Mouse (Mus musculus) intestine, embryonic 16.5 days (tissue): Measurements from ENCODE around the gene Mroh9. TPM values are rescaled to one million over a fixed set of nuclear protein-coding genes. Genes with fewer than 3 reads are reported as not detected.

Experiments
- ATAC-seq: fragments of 200-750 bp; cut with Nextera tagmentation; 2 replicates; pipeline ENCODE4 v1.8.0; 2017; ENCODE audit warnings: moderate TSS enrichment, moderate library complexity
- H3K27ac ChIP-seq: fragments of 300-500 bp; sonication (generic); 2 replicates; pipeline ENCODE4 v1.5.1; 2014; ENCODE audit warnings: mild to moderate bottlenecking, low read length
- H3K27me3 ChIP-seq: fragments of 300-500 bp; sonication (generic); replicated peaks from 2 replicates; pipeline ENCODE4 v1.6.1; 2014; ENCODE audit warnings: low read length, control low read depth, mixed read lengths; ENCODE audit not compliant: control insufficient read depth, insufficient read depth
- H3K36me3 ChIP-seq: fragments of 300-500 bp; sonication (generic); 2 replicates; pipeline ENCODE4 v1.6.1; 2014; ENCODE audit warnings: low read length, control low read depth; ENCODE audit not compliant: control insufficient read depth, insufficient read depth
- H3K4me1 ChIP-seq: fragments of 300-500 bp; sonication (generic); 2 replicates; pipeline ENCODE4 v1.6.1; 2014; ENCODE audit warnings: low read length, control low read depth, mixed read lengths; ENCODE audit not compliant: control insufficient read depth, insufficient read depth
- H3K4me2 ChIP-seq: fragments of 300-500 bp; sonication (generic); 2 replicates; pipeline ENCODE4 v1.6.1; 2014; ENCODE audit warnings: low read depth, low read length, control low read depth
- H3K4me3 ChIP-seq: fragments of 300-500 bp; sonication (generic); 2 replicates; pipeline ENCODE4 v1.5.1; 2014; ENCODE audit warnings: mild to moderate bottlenecking, low read length
- H3K9ac ChIP-seq: fragments of 300-500 bp; sonication (generic); 2 replicates; pipeline ENCODE4 v1.6.1; 2014; ENCODE audit warnings: low read depth, low read length
- H3K9me3 ChIP-seq: fragments of 300-500 bp; sonication (generic); 2 replicates; pipeline ENCODE4 v1.6.1; 2016; ENCODE audit warnings: low read length, control low read depth; ENCODE audit not compliant: control insufficient read depth
- WGBS: fragments of 180-500 bp; shearing (Covaris S2); extraction: QIAGEN DNeasy Blood & Tissue Kit; methylation state at CpG from one replicate; pipeline ENCODE4 v1.1.7; 2014; 5-methylcytosine and 5-hydroxymethylcytosine counted together
- polyA plus RNA-seq: library from polyadenylated mRNA; unstranded; fragments of >200 nt; fragmentation: Nextera tagmentation; extraction: Ambion mirVana; gene quantifications from 2 replicates; pipeline ENCODE4 v1.2.1, GENCODE M21; 2015

Gene Mroh9
- polyA plus RNA-seq, result not detected in 2 replicates

DNA sequence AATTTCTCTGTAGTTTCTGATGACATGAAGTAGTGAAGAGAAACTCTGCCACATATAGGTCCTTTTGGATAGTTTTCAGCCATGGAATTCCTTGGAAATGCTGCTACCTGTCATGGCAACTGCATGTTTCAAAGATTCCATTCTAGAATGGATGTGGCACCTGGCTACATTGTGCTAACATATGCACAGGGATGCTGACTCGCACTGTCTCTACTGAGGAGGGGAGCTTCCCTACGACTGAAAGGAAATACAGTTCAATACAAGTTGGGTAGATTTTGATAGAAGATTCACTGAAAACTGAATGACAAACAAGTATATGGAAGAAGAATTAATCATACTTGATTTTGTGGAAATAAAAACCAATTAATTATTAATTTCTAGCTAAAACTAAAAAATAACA is at the start of gene Mroh9:
TSS of gene Mroh9 (minus strand) at position 101 of the 400 bp plus-strand sequence.
- WGBS, result 91% methylated on average over 2 of the region's 2 CpGs
- no peaks in the 10 kb centered on the region for H3K9me3 ChIP-seq
- H3K27ac ChIP-seq, result no peak within 1 kb of the TSS
- H3K36me3 ChIP-seq, result no peaks in the 10 kb centered on the region
- no peaks in the 10 kb centered on the region for H3K4me1 ChIP-seq
- no peak for ATAC-seq
- no peak within 1 kb of the TSS for H3K9ac ChIP-seq
- no peaks in the 10 kb centered on the region for H3K27me3 ChIP-seq
- H3K4me3 ChIP-seq, result no peak within 1 kb of the TSS
- no peak within 1 kb of the TSS for H3K4me2 ChIP-seq

DNA sequence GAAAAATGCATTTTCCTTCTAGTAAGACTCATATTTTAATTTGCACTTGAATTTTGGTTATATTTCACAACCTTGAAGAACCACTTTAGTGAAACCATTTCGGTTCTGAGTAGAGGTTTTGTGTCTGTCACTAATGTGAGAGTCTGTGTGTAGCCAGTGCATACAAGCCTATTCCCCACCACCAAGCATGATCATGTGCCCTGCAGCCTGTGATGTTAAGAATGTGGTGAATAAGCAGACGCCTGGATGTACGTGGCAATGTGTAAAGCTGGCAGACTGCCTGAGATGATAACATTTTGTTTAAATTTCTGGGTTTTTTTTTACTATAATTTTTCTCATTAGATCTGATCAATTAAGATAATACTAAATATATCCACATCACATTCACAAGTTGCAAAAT is 44.5 kb upstream of the Mroh9 start:
- no peak overlapping the region for H3K27ac ChIP-seq
- no peak overlapping the region for H3K4me2 ChIP-seq
- H3K27me3 ChIP-seq, result no peaks in the 10 kb centered on the region
- ATAC-seq, result no peak
- H3K9ac ChIP-seq, result no peak overlapping the region
- no peaks in the 10 kb centered on the region for H3K9me3 ChIP-seq
- H3K4me3 ChIP-seq, result no peak overlapping the region
- no peaks in the 10 kb centered on the region for H3K4me1 ChIP-seq
- WGBS, result 61% methylated on average over 3 of the region's 3 CpGs
- H3K36me3 ChIP-seq, result no peaks in the 10 kb centered on the region

DNA sequence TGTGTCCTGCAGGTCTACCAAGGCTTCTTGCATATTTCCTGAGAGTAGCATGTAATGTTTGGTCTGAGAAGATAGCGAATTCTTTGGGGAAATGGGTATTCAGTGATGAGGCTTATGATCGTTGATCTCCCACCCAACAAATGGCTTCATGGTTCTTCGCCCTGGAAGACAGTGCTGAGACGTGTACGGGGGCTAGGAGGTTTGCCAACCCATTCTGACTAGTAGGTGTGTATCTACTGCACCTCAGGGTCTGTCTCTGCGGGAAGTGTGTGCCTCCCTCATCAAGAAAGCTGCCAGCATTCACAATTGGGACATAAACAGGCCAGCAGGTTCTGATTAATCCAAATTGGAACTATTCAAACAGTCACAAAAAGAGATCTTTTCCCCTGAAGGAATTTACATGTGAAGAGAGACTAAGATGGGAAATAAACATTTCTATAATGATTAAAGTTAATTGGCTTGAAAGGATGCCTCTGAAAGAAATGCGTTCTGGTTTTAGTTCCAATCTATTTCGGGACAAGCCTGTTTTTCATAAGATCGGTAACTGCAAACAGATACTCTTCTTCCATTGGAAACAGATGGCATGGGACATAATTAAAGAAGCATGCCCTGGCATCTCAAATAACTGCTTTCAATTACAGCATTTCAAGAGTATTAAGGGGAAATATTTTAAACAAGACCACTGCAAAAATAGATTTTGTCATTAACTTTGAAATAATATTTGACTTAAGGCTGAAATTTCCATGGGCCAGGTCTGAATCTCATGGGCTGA is 43.8 kb upstream of the Mroh9 start:
- H3K4me3 ChIP-seq, result no peak overlapping the region
- H3K36me3 ChIP-seq, result no peaks in the 10 kb centered on the region
- WGBS, result 81% methylated on average over 9 of the region's 9 CpGs
- H3K27ac ChIP-seq, result no peak overlapping the region
- H3K9ac ChIP-seq, result no peak overlapping the region
- no peaks in the 10 kb centered on the region for H3K27me3 ChIP-seq
- ATAC-seq, result no peak
- H3K9me3 ChIP-seq, result no peaks in the 10 kb centered on the region
- H3K4me2 ChIP-seq, result no peak overlapping the region
- H3K4me1 ChIP-seq, result no peaks in the 10 kb centered on the region

DNA sequence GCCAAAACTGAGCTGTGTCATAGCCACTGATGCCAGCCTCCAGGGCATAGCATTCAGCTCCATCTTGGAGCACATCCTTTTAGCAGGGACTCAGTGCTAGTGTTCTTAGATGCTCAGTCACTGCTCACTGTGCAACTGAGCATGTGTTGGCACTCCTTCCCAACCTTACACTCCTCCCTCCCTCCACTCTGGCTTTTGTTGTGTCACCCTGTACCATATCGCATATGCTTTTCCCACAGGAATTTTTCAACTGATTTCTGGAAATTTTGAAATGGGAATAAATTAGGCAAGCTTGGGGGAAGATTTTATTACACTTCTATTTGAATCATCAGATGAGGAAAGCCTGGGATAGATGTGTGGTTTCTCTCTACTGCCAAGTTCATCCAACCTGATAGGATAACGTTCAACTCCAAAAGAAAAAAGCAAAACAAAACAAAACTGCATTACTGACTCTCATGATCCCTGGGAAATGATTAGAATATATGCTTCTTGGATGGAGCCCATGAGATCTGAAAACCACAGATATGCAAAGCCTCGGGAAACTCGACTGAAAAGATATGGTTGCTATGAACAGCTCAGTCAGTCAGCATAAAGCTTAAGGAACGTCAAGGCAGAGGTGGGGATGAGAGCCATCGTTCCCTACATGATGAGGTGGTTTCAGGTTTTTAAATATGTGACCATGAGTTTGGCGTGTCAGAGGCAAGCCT is 40.9 kb upstream of the Mroh9 start:
- Histone ChIP-seq H3K4me1 (no peaks in the 10 kb centered on the region), H3K9me3 (no peaks in the 10 kb centered on the region), H3K27ac (no peak overlapping the region), H3K36me3 (no peaks in the 10 kb centered on the region), H3K4me2 (no peak overlapping the region), H3K27me3 (no peaks in the 10 kb centered on the region), H3K9ac (no peak overlapping the region), H3K4me3 (no peak overlapping the region)
- WGBS, result 79% methylated on average over 7 of the region's 7 CpGs
- no peak for ATAC-seq

DNA sequence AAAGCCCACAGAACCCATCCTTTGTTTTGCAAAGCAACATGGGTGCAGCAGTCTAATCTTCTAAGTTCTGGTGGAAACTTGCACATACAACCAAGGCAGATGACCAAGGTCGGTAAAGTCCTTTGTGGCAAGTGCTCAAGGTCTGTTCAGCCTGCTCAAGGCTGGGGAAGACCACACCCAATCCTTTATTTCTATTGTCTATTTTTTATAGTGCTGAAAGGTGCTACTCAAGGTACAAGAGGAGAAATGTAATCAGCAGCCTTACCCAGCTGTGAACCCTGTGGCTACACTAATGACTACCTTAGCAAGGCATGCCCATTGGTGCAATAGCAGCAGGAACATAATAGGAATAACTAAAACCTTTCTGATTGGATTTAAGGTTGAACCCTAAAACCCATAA is 36.9 kb upstream of the Mroh9 start:
- no peak overlapping the region for H3K4me2 ChIP-seq
- H3K9ac ChIP-seq, result no peak overlapping the region
- WGBS, result 90% methylated on average over 1 of the region's 1 CpGs
- no peaks in the 10 kb centered on the region for H3K9me3 ChIP-seq
- H3K27me3 ChIP-seq, result no peaks in the 10 kb centered on the region
- H3K36me3 ChIP-seq, result no peaks in the 10 kb centered on the region
- no peak overlapping the region for H3K4me3 ChIP-seq
- no peaks in the 10 kb centered on the region for H3K4me1 ChIP-seq
- ATAC-seq, result no peak
- H3K27ac ChIP-seq, result no peak overlapping the region

DNA sequence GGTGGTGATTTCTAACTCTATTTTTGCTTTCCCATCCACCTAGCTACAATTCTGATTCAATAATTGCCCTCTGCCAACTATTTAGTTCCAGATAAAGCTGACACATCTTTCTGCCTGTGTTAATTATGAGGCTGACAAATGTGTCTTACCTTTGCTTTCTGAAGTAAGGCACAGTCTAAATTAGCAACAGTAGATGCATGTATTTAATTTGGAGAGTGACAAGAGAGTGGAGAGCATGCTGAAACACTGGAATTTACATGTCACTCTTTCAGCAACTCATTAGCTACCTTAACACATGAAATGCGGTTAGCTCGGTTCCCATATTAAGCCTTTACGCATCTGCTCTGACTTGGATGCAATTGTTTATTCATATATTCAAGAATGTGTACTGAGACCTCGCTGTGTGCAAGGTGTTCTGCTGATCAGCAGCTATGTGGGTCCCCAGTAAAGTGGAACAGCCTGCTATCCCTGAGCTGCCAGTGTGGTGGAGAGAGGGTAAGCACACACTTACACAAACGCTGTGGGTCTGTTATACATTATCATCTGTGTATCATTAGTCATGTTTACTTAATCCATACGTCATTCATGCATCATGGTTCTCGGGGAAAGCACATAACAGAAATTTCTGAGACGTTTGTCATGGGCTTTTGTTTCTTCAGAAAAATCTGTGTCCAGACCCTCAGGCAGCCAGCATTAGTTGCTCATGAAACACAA is 28.1 kb upstream of the Mroh9 start:
- Histone ChIP-seq H3K9me3 (no peaks in the 10 kb centered on the region), H3K4me1 (no peaks in the 10 kb centered on the region), H3K4me3 (no peak overlapping the region), H3K36me3 (no peaks in the 10 kb centered on the region), H3K4me2 (no peak overlapping the region), H3K27me3 (no peaks in the 10 kb centered on the region), H3K9ac (no peak overlapping the region), H3K27ac (no peak overlapping the region)
- ATAC-seq, result no peak
- WGBS, result 53% methylated on average over 8 of the region's 8 CpGs

DNA sequence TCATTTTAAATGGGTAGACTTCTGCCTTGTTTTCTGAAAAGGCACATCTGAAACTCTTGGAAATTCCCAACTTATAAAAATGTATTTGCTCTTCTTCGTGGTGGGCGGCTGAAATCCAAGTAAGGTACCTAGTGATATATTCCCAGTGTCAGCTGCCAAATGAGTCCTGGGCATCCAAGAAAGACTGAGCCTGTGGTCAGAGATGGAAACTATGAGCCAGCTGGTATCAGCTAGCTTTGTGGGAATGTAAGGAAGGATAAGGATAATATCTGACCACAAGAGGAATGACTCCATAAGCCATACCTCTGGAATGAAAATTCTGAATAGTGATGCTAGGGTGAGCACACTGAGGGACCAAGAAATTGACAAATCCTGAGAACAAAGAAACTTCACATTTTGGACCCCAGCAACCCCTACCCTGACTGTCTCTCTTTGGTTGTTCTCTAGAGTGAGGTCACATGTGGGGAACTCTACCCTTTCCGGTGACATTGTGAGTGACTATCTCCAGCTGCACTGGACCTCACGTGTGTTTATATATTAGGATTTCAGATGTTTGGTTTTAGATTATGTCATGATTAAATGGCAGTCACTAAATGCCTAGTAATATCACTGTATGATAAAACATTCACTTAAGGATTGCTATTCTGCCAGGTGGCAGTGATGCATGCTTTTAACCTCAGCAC is 27.2 kb upstream of the Mroh9 start:
- WGBS, result 78% methylated on average over 4 of the region's 4 CpGs
- ATAC-seq, result no peak
- Histone ChIP-seq H3K4me1 (no peaks in the 10 kb centered on the region), H3K27me3 (no peaks in the 10 kb centered on the region), H3K9me3 (no peaks in the 10 kb centered on the region), H3K4me2 (no peak overlapping the region), H3K9ac (no peak overlapping the region), H3K4me3 (no peak overlapping the region), H3K27ac (no peak overlapping the region), H3K36me3 (no peaks in the 10 kb centered on the region)

DNA sequence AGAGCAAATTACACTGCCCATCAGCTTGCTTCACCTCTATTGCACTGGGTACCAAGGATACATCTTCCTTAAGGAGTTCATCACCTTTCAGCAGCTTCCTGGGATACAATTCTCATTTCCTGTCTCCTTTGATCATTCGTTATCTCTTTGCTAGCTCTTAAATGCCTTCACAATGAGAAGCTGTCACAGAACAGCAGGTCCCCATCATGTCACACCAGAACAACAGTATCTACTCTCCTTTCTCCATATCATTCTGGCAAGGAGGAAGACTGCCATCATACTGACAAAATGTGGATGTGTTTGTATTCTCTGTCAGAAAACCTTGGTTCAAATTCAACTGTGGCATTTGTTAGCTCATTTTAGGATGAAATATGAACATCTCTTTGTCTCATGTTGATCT is 19.5 kb upstream of the Mroh9 start:
- Histone ChIP-seq H3K4me2 (no peak overlapping the region), H3K27ac (no peak overlapping the region), H3K4me3 (no peak overlapping the region), H3K27me3 (no peaks in the 10 kb centered on the region), H3K36me3 (no peaks in the 10 kb centered on the region), H3K9me3 (no peaks in the 10 kb centered on the region), H3K4me1 (no peaks in the 10 kb centered on the region), H3K9ac (no peak overlapping the region)
- 60% methylated on average over 1 of the region's 1 CpGs for WGBS
- no peak for ATAC-seq
